Mouse (Mus musculus): ENCODE results near the gene Car6. TPM values are rescaled to one million over a fixed set of nuclear protein-coding genes. Genes with fewer than 3 reads are reported as not detected.
A peak's percentile ranks its signal among the peaks of the same experiment; 100 is the strongest.

Gene Car6
- 52.7 TPM for polyA plus RNA-seq (2012; fragmentation: generic; extraction: Trizol)

DNA sequence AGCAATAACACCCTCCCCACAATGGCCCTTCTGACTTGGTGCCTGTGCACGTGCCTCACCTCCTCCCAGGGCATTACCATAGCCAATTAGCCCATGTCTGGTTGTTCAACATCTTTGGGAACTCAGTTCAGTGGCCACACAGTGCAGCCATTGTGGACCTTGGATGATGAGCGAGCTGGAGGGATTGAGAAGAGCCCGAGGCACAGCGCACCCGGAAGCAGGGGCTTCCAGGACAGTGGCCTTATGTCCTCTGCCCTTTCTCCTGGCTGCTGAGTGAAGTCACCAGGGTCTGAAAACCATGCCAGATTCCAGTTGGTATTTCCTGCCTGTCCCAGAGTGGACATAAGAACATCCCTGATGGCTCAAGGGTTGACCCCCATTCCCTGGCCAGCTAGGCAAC, at the start of gene Car6:
TSS of gene Car6 (minus strand) at position 101 of the 400 bp plus-strand sequence.
- Histone ChIP-seq H3K36me3 (ENCODE audit: control insufficient read depth, insufficient read depth) (no peaks in the 10 kb centered on the region), H3K4me2 (ENCODE audit: low read depth) (no peak within 1 kb of the TSS), H3K27me3 (ENCODE audit: control insufficient read depth, insufficient read depth, insufficient read length) (peaks cover 26% of the 10 kb centered on the region), H3K79me2 (ENCODE audit: control insufficient read depth, insufficient read depth) (no peaks in the 10 kb centered on the region), H3ac (ENCODE audit: control insufficient read depth, insufficient read length) (no peak within 1 kb of the TSS), H3K4me3 (no peak within 1 kb of the TSS)
- TF ChIP-seq MYOG (IDR thresholded peaks at IDR 0.05; ENCODE audit: control insufficient read depth in 1 of 3, insufficient read depth in 1 of 3, insufficient read length in 2 of 3, low read depth in 2 of 3): no peak
- TF ChIP-seq MYOD1 (IDR thresholded peaks at IDR 0.05; ENCODE audit: control insufficient read depth in 1 of 3, insufficient read length in 2 of 3, low read depth in 2 of 3): no peak
- TF ChIP-seq E2F4 (IDR thresholded peaks at IDR 0.05; ENCODE audit: insufficient read depth): no peak
- no peak for TF ChIP-seq USF1 (IDR thresholded peaks at IDR 0.05; ENCODE audit: low read depth)
- TF ChIP-seq POLR2AphosphoS2 (IDR thresholded peaks at IDR 0.05; ENCODE audit: insufficient read length, low read depth): no peak
- no peak for TF ChIP-seq POLR2A (IDR thresholded peaks at IDR 0.05; ENCODE audit: insufficient read length, low read depth)
- TF ChIP-seq TCF12 (IDR thresholded peaks at IDR 0.05; ENCODE audit: insufficient read depth, poor library complexity, severe bottlenecking): no peak
- no peak for TF ChIP-seq CEBPB (IDR thresholded peaks at IDR 0.05; ENCODE audit: insufficient read depth, poor library complexity, severe bottlenecking)
- TF ChIP-seq REST (IDR thresholded peaks at IDR 0.05; ENCODE audit: insufficient read depth, insufficient read length): no peak
- no peak for TF ChIP-seq TCF3 (IDR thresholded peaks at IDR 0.05; ENCODE audit: insufficient read length, low read depth)
- TF ChIP-seq MAX (IDR thresholded peaks at IDR 0.05; ENCODE audit: low read depth): no peak
- TF ChIP-seq SRF (IDR thresholded peaks at IDR 0.05; ENCODE audit: control insufficient read depth, insufficient read length, low read depth): no peak

DNA sequence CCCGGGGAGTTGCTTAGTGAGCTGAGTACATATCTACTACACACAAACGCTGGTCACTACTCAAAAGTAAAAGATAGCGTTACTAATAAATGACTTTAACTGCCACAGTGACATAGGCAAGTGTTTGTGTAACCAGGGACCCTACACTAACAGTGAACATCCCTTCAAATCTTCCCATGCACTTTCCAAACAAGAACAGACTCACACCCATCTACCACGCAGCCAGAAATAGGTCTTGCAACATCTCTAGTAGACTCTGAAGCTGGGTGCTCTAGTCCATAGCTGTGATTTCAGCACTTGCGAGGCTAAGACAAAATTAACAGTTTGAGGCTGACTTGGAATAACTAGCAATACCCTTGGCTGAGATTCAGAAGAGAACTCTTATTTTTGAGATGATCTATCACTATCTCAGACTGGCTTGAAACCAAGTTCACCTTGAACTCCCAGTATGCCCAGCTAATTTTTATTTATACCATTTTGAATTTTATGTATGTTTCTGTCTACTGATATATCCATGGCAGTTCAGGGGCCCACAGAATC, 48.7 kb upstream of the Car6 start:
- H3K79me2 ChIP-seq (ENCODE audit: control insufficient read depth, insufficient read depth): no peaks in the 10 kb centered on the region

DNA sequence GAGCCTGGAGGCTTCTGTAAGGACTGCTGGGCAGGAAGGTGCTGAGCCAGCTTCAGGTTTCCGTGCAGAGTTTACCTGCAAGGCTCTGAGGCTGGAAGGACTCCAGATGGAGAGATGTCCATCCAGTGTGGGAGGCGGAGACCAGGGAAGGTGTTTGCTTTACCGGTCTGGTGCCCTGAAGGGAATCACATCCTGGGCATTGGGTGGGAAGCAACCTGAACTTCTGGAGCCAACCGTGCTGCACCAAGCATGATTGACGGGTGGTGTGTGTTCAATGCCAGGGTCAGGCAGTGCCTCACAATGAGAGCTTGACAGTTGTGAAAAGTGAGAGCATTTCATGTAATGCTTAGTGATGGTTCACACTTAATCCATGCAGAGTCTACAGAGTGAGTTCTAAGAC, 47.8 kb upstream of the Car6 start:
- TF ChIP-seq POLR2AphosphoS2 (IDR thresholded peaks at IDR 0.05; ENCODE audit: insufficient read length, low read depth) (peak; percentile 78), POLR2A (IDR thresholded peaks at IDR 0.05; ENCODE audit: insufficient read length, low read depth) (peak; percentile 57), REST (IDR thresholded peaks at IDR 0.05; ENCODE audit: insufficient read depth, insufficient read length) (no peak), MYOG (IDR thresholded peaks at IDR 0.05; ENCODE audit: control insufficient read depth in 1 of 3, insufficient read depth in 1 of 3, insufficient read length in 2 of 3, low read depth in 2 of 3) (peak in 1 of 3 experiments; percentile 16), SRF (IDR thresholded peaks at IDR 0.05; ENCODE audit: control insufficient read depth, insufficient read length, low read depth) (no peak)
- no peak overlapping the region for H3ac ChIP-seq (ENCODE audit: control insufficient read depth, insufficient read length)
- H3K27me3 ChIP-seq (ENCODE audit: control insufficient read depth, insufficient read depth, insufficient read length): no peaks in the 10 kb centered on the region
- H3K4me3 ChIP-seq: no peak overlapping the region
- no peak overlapping the region for H3K4me2 ChIP-seq (ENCODE audit: low read depth)
- peaks cover 4% of the 10 kb centered on the region for H3K79me2 ChIP-seq (ENCODE audit: control insufficient read depth, insufficient read depth)
- H3K36me3 ChIP-seq (ENCODE audit: control insufficient read depth, insufficient read depth): peaks cover 60% of the 10 kb centered on the region

More for the DNA sequence above, 48.7 kb upstream of the Car6 start:
- no peak for TF ChIP-seq CEBPB (IDR thresholded peaks at IDR 0.05; ENCODE audit: insufficient read depth, poor library complexity, severe bottlenecking)
- no peak overlapping the region for H3K4me3 ChIP-seq
- no peak overlapping the region for H3ac ChIP-seq (ENCODE audit: control insufficient read depth, insufficient read length)
- H3K36me3 ChIP-seq (ENCODE audit: control insufficient read depth, insufficient read depth): peaks cover 51% of the 10 kb centered on the region
- no peak overlapping the region for H3K4me2 ChIP-seq (ENCODE audit: low read depth)
- no peaks in the 10 kb centered on the region for H3K27me3 ChIP-seq (ENCODE audit: control insufficient read depth, insufficient read depth, insufficient read length)

DNA sequence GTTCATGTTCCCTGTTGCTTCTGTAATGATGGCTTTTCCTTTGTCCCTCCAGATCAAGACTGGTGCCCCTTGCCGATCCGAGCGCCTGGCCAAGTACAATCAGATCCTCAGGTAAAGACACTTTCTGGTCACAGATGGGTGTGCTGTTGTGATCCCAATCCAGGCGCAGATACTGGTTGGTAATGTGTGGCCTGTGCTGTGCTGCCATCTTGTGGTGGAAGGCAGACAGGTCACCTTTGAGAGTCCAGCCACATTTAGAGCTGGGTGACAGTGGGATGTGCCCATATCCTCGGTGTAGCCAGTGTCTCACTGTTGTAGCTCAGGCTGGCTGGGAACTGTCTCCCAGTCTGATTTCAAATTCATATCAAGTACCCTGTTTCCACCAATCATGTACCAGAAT, 46.9 kb upstream of the Car6 start:
- no peak overlapping the region for H3K4me2 ChIP-seq (ENCODE audit: low read depth)
- peaks cover 13% of the 10 kb centered on the region for H3K79me2 ChIP-seq (ENCODE audit: control insufficient read depth, insufficient read depth)
- no peak overlapping the region for H3K4me3 ChIP-seq
- H3K27me3 ChIP-seq (ENCODE audit: control insufficient read depth, insufficient read depth, insufficient read length): no peaks in the 10 kb centered on the region
- TF ChIP-seq MYOG (IDR thresholded peaks at IDR 0.05; ENCODE audit: control insufficient read depth in 1 of 3, insufficient read depth in 1 of 3, insufficient read length in 2 of 3, low read depth in 2 of 3) (no peak), POLR2AphosphoS2 (IDR thresholded peaks at IDR 0.05; ENCODE audit: insufficient read length, low read depth) (peak; percentile 85), POLR2A (IDR thresholded peaks at IDR 0.05; ENCODE audit: insufficient read length, low read depth) (peak; percentile 57)
- no peak overlapping the region for H3ac ChIP-seq (ENCODE audit: control insufficient read depth, insufficient read length)
- peaks cover 69% of the 10 kb centered on the region for H3K36me3 ChIP-seq (ENCODE audit: control insufficient read depth, insufficient read depth)

DNA sequence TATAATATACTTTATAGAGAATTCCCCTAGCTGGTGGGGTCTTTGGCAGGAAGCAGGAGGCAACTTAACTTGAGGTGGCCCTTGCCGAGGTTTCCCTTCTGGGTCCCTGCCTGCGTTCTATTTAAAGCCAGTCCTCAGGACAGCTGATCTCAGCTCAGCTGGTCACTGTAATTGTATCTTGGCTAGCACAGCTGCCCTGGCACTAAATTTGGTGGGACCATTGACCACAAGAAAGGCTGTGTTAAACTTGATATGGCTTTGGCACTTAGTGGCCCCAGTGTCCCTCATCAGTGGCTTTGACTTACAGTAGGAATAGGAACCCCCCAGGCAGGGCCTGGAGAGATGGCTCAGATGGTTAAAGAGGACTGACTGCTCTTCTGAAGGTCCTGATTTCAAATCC, 44.7 kb upstream of the Car6 start:
- TF ChIP-seq POLR2A (IDR thresholded peaks at IDR 0.05; ENCODE audit: insufficient read length, low read depth) (no peak), MAX (IDR thresholded peaks at IDR 0.05; ENCODE audit: low read depth) (no peak), MYOD1 (IDR thresholded peaks at IDR 0.05; ENCODE audit: control insufficient read depth in 1 of 3, insufficient read length in 2 of 3, low read depth in 2 of 3) (peak; percentile 84 to 95 (median 87)), POLR2AphosphoS2 (IDR thresholded peaks at IDR 0.05; ENCODE audit: insufficient read length, low read depth) (peak; percentile 73), TCF12 (IDR thresholded peaks at IDR 0.05; ENCODE audit: insufficient read depth, poor library complexity, severe bottlenecking) (peak; percentile 92), MYOG (IDR thresholded peaks at IDR 0.05; ENCODE audit: control insufficient read depth in 1 of 3, insufficient read depth in 1 of 3, insufficient read length in 2 of 3, low read depth in 2 of 3) (peak; percentile 85 to 99 (median 97)), TCF3 (IDR thresholded peaks at IDR 0.05; ENCODE audit: insufficient read length, low read depth) (peak; percentile 70)
- Histone ChIP-seq H3ac (ENCODE audit: control insufficient read depth, insufficient read length) (no peak overlapping the region), H3K79me2 (ENCODE audit: control insufficient read depth, insufficient read depth) (peaks cover 35% of the 10 kb centered on the region), H3K4me2 (ENCODE audit: low read depth) (peak overlapping the region; percentile 39), H3K36me3 (ENCODE audit: control insufficient read depth, insufficient read depth) (peaks cover 87% of the 10 kb centered on the region), H3K27me3 (ENCODE audit: control insufficient read depth, insufficient read depth, insufficient read length) (no peaks in the 10 kb centered on the region), H3K4me3 (no peak overlapping the region)
